Mouse (Mus musculus) urinary bladder, postnatal 0 days (tissue): Measurements from ENCODE around the gene Ppp2r5b. TPM values are rescaled to one million over a fixed set of nuclear protein-coding genes. Genes with fewer than 3 reads are reported as not detected.

Experiments
- microRNA counts: library from miRNA; unstranded; fragments of <30 nt; microRNA quantifications from one replicate; lab custom pipeline; 2016
- microRNA-seq: library from miRNA; unstranded; fragments of <30 nt; microRNA quantifications from one replicate; pipeline ENCODE4, GENCODE M21; 2016
- polyA plus RNA-seq: library from polyadenylated mRNA; unstranded; fragments of >200 nt; fragmentation: Nextera tagmentation; extraction: Ambion mirVana; gene quantifications from 2 replicates; pipeline ENCODE4 v1.2.1, GENCODE M21; 2015

The Ppp2r5b gene
- 19.3 and 25.7 TPM in 2 replicates for polyA plus RNA-seq

DNA sequence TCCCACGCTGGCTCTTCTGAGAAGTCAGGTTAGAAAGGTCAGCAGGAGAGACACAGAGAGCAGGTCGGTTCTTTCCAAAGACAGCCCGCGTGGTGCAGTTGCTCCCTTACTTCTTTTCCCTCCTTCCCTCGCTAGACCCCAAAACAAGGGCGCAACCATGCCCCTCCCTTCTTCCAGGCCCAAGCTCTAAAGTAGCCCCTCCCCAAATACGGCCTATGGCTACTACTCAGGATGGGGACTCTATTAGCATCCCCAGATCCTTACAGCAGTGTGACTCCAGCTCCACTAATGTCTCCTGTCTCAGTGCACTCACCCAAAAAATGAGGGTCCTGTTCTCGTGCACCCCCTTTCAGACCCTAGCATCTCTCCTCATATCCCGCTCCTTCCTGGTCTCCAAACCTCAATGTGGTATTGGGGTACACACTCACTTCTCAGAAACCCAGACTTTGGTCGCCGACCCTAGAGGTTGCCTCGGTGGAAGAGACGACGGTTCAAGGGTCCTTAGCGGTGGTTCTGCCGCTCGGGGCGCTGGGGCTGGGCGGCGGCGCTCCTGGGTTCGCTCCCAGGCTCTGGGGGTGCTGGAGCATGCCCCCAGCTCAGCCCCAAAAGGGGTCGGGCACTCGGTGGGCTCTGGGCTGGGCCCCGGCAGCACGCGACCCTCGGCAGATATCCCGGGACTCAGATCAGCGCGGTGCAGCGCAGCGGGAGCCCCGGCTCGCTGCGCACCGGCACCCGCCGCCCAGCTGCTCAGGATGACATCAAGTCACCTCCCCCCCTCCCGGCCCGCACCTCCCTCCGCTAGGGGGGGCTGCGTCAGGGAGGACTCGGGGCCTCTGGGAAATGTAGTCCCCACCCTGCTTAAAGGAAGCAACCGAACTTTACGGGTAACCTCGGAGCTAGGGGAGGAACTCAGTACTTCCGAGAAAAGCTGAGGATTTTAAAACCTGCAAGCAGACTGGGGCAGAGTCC, at the start of gene Ppp2r5b:
TSS of gene Ppp2r5b (minus strand) at position 789 of the 969 bp plus-strand sequence.

DNA sequence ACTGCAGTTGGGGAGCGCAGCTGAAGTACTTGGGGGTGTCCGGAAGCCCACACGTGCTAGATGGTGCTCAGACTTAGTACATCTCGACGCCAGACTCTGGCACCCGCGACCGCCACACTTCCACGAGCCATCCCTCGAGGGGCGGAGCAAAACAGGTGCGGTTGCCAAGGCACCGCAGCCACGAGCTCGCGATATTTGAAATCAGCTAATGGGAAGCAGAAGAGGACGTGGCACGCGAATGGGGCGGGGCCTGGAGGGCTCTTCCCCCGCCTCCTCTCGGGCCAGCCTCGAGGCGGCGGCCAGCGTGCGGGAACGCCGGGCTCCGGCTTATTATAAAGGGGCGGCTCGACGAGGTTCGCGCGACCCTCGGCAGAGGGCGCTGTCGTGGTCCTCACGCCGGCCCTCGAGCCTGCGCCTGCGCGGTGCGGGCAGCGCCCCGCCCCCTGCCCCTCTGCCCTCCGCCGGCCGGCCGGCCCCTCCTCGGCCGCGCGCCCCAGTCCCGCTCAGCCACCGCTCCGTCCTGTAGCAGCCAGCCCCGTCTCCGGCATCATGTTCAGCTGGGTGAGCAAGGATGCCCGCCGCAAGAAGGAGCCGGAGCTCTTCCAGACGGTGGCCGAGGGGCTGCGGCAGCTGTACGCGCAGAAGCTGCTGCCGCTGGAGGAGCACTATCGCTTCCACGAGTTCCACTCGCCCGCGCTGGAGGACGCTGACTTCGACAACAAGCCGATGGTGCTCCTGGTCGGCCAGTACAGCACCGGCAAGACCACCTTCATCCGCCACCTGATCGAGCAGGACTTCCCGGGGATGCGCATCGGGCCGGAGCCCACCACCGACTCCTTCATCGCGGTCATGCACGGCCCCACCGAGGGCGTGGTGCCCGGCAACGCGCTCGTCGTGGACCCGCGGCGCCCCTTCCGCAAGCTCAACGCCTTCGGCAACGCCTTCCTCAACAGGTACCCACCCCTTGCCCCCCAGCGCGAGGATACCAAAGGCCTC, 41.1 kb upstream of the Ppp2r5b start, which contains the start of gene Ehd1:
TSS of gene Ehd1 (plus strand) at position 300 of the 996 bp plus-strand sequence.

DNA sequence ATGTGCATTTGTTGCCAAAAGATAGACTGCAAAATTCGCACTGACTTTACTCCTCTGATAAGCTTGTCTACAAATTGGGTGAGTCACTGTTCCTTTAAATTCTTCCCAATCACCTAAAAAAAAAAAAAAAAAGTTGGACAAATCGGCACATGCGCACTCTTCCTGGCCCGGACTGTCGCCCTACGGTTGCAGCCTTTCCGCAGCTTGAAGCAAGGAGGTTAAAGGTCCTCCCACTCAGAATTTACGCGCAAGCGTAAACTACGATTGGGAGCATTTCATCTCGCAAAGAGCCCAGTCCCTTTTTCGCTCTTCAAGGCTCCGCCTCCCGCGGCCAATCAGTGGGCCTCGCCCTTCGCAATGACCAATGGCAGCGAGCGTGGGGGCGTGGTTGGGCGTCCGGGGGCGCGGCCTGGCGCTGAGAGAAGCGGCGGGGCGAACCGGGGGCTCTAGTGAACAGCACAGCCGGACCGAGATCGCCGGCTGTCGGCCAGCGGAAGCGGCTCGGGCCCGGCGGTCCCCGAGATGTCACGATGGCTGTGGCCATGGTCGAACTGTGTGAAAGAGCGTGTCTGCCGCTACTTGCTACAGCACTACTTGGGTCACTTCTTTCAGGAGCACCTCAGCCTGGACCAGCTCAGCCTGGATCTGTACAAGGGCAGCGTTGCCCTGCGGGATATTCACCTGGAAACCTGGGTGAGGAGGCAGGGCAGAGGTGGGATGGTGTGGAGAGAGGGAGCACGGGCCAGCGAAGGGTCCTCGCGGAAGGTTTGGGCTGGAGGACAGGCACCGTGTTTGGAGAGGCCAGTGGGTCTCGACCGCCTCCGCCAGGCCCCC, 5.8 kb upstream of the Ppp2r5b start, which contains the start of gene Atg2a:
TSS of gene Atg2a (plus strand) at position 395 of the 834 bp plus-strand sequence.

DNA sequence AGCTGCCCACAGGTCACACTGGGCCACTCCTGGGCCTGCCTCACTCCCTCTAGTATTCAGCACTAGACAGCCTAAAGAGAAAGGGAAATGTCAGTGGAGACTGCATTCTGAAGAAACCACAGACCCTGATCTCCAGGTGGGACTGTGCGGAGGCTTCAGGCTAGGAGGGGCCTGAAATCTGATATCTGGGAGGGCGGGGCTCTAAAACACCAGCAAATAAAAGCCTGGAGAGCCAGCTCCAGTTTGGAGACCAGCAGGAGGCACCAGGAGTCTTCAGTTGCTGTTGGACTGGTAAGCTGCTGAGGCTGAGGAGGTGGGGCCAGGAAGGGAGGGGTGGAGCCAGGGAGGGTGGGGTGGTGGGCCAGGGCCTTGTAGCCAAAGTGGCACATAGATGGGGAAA, 9.5 kb downstream of the Ppp2r5b start, which contains the start of gene Gpha2:
TSS of gene Gpha2 (plus strand) at position 246 of the 400 bp plus-strand sequence.

DNA sequence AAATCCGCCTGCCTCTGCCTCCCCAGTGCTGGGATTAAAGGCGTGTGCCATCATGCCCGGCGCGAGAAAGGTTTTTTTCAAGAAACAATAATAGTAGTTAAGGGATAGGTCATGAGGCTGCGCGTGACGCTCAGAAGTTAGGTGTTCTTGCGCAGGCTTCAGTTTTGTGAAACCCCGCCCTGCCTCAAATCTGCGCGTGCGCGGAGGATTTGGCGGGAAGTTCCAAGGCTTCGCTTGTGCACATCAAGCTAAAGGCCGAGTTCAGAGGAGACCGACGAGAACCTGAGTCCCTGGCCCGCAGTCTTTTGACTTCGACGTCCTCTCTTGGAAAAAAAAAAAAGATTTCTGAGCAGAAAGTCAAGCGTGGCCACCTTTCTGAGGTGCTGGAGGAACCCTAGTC, 51.5 kb downstream of the Ppp2r5b start, which contains the start of gene Majin:
TSS of gene Majin (plus strand) at position 258 of the 400 bp plus-strand sequence.

MicroRNAs within 50 kb of the gene (microRNA counts, 519-probe panel; counts per million panel counts)
- 2,537 counts per million, percentile 35 among the panel's probes with 10 or more counts for microRNA mmu-miR-192 (lab: Ali Mortazavi, UCI)

Small RNA genes lying within 50 kb of the gene (microRNA-seq; reads per million reads assigned to microRNA genes)
- gene Mir192: 134 reads per million, percentile 50 among the genes with 10 or more reads in this experiment
- 70.8 reads per million, percentile 44 among the genes with 10 or more reads in this experiment for gene Mir194-2

Other genes starting within 250 kb of the Ppp2r5b start
- 0.31 and 0.34 TPM in 2 replicates for gene Slc22a20, start 249.7 kb downstream of the Ppp2r5b start, polyA plus RNA-seq
- gene Capn1, start 220.0 kb downstream of the Ppp2r5b start, polyA plus RNA-seq: 30.2 and 32.8 TPM in 2 replicates
- 16.7 and 19.3 TPM in 2 replicates for gene Syvn1, start 189.3 kb downstream of the Ppp2r5b start, polyA plus RNA-seq
- gene Mrpl49, start 178.1 kb downstream of the Ppp2r5b start, polyA plus RNA-seq: 29.8 and 33.9 TPM in 2 replicates
- 611 and 659 TPM in 2 replicates for gene Fau, start 178.0 kb downstream of the Ppp2r5b start, polyA plus RNA-seq
- gene Znhit2, start 174.7 kb downstream of the Ppp2r5b start, polyA plus RNA-seq: 27.6 and 28.5 TPM in 2 replicates
- gene Tm7sf2, start 167.5 kb downstream of the Ppp2r5b start, polyA plus RNA-seq: 14.6 and 19.7 TPM in 2 replicates
- 37.0 and 41.4 TPM in 2 replicates for gene Vps51, start 158.6 kb downstream of the Ppp2r5b start, polyA plus RNA-seq
- gene Tmem262, start 155.8 kb downstream of the Ppp2r5b start, polyA plus RNA-seq: not detected in 2 replicates
- 0.35 and 0.64 TPM in 2 replicates for gene Gm28374, start 153.6 kb downstream of the Ppp2r5b start, polyA plus RNA-seq
- gene Zfpl1, start 150.9 kb downstream of the Ppp2r5b start, polyA plus RNA-seq: 46.9 and 47.9 TPM in 2 replicates
- gene Cdca5, start 150.9 kb downstream of the Ppp2r5b start, polyA plus RNA-seq: 4.7 and 8.0 TPM in 2 replicates
- gene AC131692.1, start 141.5 kb downstream of the Ppp2r5b start, polyA plus RNA-seq: not detected in 2 replicates
- gene Naaladl1, start 130.1 kb downstream of the Ppp2r5b start, polyA plus RNA-seq: 0.08 TPM in 1 of 2 replicates, not detected in the other
- 23.3 and 26.6 TPM in 2 replicates for gene Sac3d1, start 117.2 kb downstream of the Ppp2r5b start, polyA plus RNA-seq
- gene Snx15, start 107.6 kb downstream of the Ppp2r5b start, polyA plus RNA-seq: 14.6 and 15.8 TPM in 2 replicates
- 0.28 and 0.30 TPM in 2 replicates for gene Batf2, start 94.9 kb downstream of the Ppp2r5b start, polyA plus RNA-seq
- gene Arl2, start 94.3 kb downstream of the Ppp2r5b start, polyA plus RNA-seq: 54.9 and 59.2 TPM in 2 replicates
- gene Majin, start 51.5 kb downstream of the Ppp2r5b start, polyA plus RNA-seq: not detected in 2 replicates
- gene Gpha2, start 9.5 kb downstream of the Ppp2r5b start, polyA plus RNA-seq: 0.37 and 0.65 TPM in 2 replicates
- 4.8 and 5.1 TPM in 2 replicates for gene Atg2a, start 5.8 kb upstream of the Ppp2r5b start, polyA plus RNA-seq
- 117 and 130 TPM in 2 replicates for gene Ehd1, start 40.9 kb upstream of the Ppp2r5b start, polyA plus RNA-seq
- gene Cdc42bpg, start 70.6 kb upstream of the Ppp2r5b start, polyA plus RNA-seq: 1.1 and 1.4 TPM in 2 replicates
- gene Men1, start 99.1 kb upstream of the Ppp2r5b start, polyA plus RNA-seq: 30.0 and 30.7 TPM in 2 replicates
- gene Map4k2, start 105.3 kb upstream of the Ppp2r5b start, polyA plus RNA-seq: 6.8 and 7.1 TPM in 2 replicates
- 47.8 and 62.7 TPM in 2 replicates for gene Sf1, start 127.8 kb upstream of the Ppp2r5b start, polyA plus RNA-seq
- 20.6 and 23.6 TPM in 2 replicates for gene Pygm, start 148.5 kb upstream of the Ppp2r5b start, polyA plus RNA-seq
- 128 and 137 TPM in 2 replicates for gene Rasgrp2, start 163.5 kb upstream of the Ppp2r5b start, polyA plus RNA-seq
- gene Nrxn2, start 182.9 kb upstream of the Ppp2r5b start, polyA plus RNA-seq: 0.61 and 1.1 TPM in 2 replicates